Mouse (Mus musculus) 416B (cell line): Measurements from ENCODE around the gene Mgarp.

ENCODE experiments used
- DNase-seq: peaks from one replicate; pipeline ENCODE4 v3.0.0; 2011; ENCODE audit warnings: low read depth

Mgarp gene

DNA sequence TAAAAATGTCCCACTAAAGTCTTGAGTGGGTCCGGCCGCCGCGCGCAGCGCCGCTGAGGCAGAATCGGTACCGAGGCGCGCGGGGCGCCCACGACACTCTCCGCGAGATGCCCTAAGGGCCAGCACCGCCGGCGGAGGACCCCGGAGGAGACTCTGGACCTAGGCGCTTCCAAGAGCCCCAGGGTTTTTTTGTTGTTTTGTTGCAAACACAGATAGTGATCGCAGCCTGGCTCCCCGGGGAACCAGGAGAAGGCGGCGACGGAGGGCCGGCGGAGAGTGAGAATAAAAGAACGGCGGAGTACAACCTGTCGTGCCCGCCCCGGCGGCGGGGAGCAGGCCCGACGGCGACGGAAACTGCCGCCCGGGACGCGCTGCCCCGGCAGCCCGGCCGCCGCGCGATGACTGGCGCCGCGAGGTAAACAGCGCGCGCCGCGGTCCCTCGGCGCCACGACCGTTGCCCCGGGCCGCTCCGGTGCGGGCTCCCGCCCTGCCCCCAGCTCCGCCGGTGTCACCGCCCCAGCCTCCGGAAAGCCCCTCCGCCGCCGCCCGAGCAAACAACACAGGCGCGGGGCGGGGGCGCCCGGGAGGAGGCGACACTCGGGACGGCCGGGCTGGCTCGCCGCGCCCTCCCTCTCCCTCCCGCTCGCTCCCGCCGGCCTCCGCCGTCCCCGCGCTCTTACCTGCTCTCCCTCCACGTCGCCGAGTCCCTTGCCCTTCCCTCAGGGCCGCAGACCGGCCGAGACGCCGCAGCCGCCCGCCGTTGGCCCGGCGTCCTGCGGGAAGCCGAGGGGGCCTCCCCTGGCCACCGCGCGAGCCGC lies 56.6 kb downstream of the Mgarp start:
- peak; percentile 32 for DNase-seq

DNA sequence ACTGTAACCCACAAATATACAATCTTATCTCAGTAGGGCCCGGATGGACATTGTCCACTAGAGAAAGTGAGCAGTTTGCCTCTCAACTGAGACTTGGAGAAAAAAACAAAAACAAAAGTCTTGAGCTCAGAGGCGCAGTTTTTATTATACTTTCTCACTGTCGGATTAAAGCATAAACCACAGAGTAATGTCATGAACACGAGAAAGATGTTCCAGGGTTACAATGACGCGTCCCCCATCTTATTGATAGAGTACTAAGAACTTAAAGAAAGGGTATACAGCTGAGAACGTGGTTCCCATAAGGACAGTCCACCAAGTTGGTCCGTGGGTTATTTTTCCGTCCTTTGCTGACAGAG lies 57.2 kb downstream of the Mgarp start:
- DNase-seq: peak; percentile 38
